Mouse (Mus musculus) brain, adult 10 weeks (tissue): ENCODE data around the gene Sohlh2. TPM values are rescaled to one million over a fixed set of nuclear protein-coding genes. Genes with fewer than 3 reads are reported as not detected.

ENCODE experiments used
- polyA plus RNA-seq: library from polyadenylated mRNA; stranded (reverse); fragments of 350-450 nt; fragmentation: Illumina TruSeq; extraction: RNeasy Lipid Tissue Mini Kit (QIAGEN cat#74804); gene quantifications from one replicate; pipeline ENCODE4 v1.2.3, GENCODE M21; 2015; ENCODE audit warnings: low read depth, low replicate concordance

Sohlh2 gene
- not detected for polyA plus RNA-seq

DNA sequence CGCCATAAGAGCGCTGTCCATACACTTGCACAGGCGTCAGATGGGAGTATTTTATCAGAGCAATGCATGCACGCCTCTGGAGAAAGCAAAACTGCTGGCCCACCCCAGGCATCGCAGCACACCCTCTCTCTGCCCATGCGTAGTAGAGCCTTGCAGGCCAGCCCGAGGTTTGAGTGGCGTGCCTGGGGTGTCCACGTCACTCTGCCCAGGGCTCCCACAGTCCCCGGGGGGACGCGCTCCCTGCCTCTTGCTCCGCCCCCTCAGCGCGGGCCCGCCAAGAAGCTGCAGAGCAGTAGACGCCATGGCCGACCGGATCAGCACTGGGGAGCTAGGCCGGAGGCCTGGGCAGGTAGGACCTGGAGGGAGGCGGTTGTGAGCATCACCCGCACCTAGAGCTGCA, at the start of gene Sohlh2:
Gene Sohlh2, plus strand, starts transcription at position 263 of the 400 bp plus-strand sequence.

DNA sequence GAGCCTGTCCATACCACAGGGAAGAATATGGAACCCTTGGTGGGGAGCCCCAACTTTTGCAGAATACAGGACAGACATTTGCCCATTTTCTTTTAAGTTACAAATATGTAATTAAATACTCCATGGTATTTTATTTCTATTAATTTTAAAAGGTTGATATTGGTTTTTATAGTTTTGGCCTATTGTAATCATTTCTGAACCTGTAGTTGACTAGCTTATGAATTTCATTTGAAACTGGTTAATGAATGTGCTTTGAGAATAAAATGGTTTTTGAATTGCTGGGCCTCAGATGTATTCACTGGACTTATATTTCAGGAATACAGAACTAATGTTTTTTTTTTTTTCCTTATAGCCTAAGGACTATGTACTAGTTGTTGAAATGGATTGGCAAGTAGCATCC, 44.8 kb upstream of the Sohlh2 start, which contains the start of gene Ccdc169:
Gene Ccdc169, plus strand, starts transcription at position 301 of the 400 bp plus-strand sequence.

DNA sequence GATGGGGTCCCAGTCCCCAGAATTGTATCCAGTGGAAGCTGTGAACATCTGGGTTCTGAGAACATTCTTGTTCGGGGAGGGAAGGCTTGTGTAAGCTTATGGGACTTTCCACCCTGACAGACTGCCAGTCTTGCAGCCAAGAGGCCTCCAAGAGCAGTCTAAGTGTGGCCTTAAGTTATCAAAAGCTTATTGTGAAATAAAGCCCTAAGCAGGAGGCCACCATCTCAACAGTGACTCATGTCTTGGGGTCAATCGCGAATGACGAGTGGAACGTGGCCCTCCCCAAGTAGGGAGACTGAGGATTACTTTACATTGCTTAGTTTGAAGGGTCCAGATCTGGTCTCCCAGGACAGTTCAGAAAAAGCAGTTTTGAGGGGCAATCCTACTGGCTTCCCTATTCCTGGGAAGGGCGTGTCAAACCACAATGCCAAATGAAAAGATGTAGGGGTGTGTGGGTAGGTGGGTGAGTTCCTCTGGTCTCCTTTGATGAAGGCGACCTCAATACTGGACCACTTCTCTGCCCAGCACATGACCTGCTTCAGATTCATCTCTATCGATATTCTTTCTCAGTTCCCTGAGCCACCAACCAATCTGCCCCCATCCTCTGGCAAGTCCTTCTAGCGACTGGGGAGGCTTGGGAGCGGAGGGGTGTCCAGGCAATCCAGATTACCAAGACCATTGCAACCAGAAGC, 60.0 kb downstream of the Sohlh2 start, which contains the start of gene Dclk1:
Gene Dclk1, plus strand, starts transcription at position 635 of the 692 bp plus-strand sequence.

Other genes starting within 250 kb of the Sohlh2 start
- 1.7 TPM for gene Ccna1, start 126.5 kb upstream of the Sohlh2 start, polyA plus RNA-seq
- gene Spg20, start 69.9 kb upstream of the Sohlh2 start, polyA plus RNA-seq, result 27.1 TPM
- gene Ccdc169, start 44.7 kb upstream of the Sohlh2 start, polyA plus RNA-seq, result not detected
- gene Dclk1, start 60.3 kb downstream of the Sohlh2 start, polyA plus RNA-seq, result 348 TPM